Mouse (Mus musculus) lung, postnatal 14 days (tissue): Measurements from ENCODE around the gene Khdc3.
A peak's percentile ranks its signal among the peaks of the same experiment; 100 is the strongest.
"Not testable (repeated sequence)": the region's sequence is repeated elsewhere in the genome, so short reads cannot be mapped to it uniquely, and the experiment has no call there.

ENCODE experiments used
- DNase-seq: peaks from one replicate; pipeline ENCODE4 v3.0.0; 2021

Khdc3 gene

GRCm38 (mm10) chr9:73101536-73101935, at the start of gene Khdc3:
Gene Khdc3 (plus strand): TSS chr9:73101836.
- DNase-seq, result no peak

- DNase-seq, result no peak
These were observed 46.2 kb upstream of the Khdc3 start for GRCm38 (mm10) chr9:73055441-73055911.

GRCm38 (mm10) chr9:73059224-73059623, 42.4 kb upstream of the Khdc3 start:
- DNase-seq, result no peak

- no peak for DNase-seq
These were observed 37.9 kb upstream of the Khdc3 start for GRCm38 (mm10) chr9:73063621-73064290.

GRCm38 (mm10) chr9:73067086-73067485, 34.5 kb upstream of the Khdc3 start:
- DNase-seq, result no peak

GRCm38 (mm10) chr9:73068230-73068679, 33.4 kb upstream of the Khdc3 start:
- DNase-seq, result peak; percentile 70

- DNase-seq, result peak; percentile 27
These were observed 32.9 kb upstream of the Khdc3 start for GRCm38 (mm10) chr9:73068688-73069087.

- DNase-seq, result peak; percentile 50
These were observed 30.5 kb upstream of the Khdc3 start for GRCm38 (mm10) chr9:73070971-73071659.

GRCm38 (mm10) chr9:73072426-73072825, 29.2 kb upstream of the Khdc3 start:
- no peak for DNase-seq

- no peak for DNase-seq
These were observed 28.5 kb upstream of the Khdc3 start for GRCm38 (mm10) chr9:73073169-73073568.

- not testable (repeated sequence) for DNase-seq
These were observed 22.3 kb upstream of the Khdc3 start for GRCm38 (mm10) chr9:73079349-73079748.

GRCm38 (mm10) chr9:73079801-73080325, 21.8 kb upstream of the Khdc3 start:
- DNase-seq, result no peak

GRCm38 (mm10) chr9:73082291-73083000, 19.2 kb upstream of the Khdc3 start:
- DNase-seq, result no peak

- DNase-seq, result no peak
These were observed 17.7 kb upstream of the Khdc3 start for GRCm38 (mm10) chr9:73083956-73084355.

- no peak for DNase-seq
These were observed 15.8 kb upstream of the Khdc3 start for GRCm38 (mm10) chr9:73085845-73086244.

GRCm38 (mm10) chr9:73087121-73087520, 14.5 kb upstream of the Khdc3 start:
- DNase-seq, result no peak

GRCm38 (mm10) chr9:73087581-73087980, 14.1 kb upstream of the Khdc3 start:
- DNase-seq, result no peak

- peak; percentile 53 for DNase-seq
These were observed 12.3 kb upstream of the Khdc3 start for GRCm38 (mm10) chr9:73089222-73089920.

- DNase-seq, result no peak
These were observed 11.5 kb upstream of the Khdc3 start for GRCm38 (mm10) chr9:73090121-73090520.

GRCm38 (mm10) chr9:73091747-73092146, 9.9 kb upstream of the Khdc3 start:
- peak; percentile 54 for DNase-seq

- DNase-seq, result no peak
These were observed 7.1 kb upstream of the Khdc3 start for GRCm38 (mm10) chr9:73094580-73094979.

GRCm38 (mm10) chr9:73097898-73098297, 3.7 kb upstream of the Khdc3 start:
- no peak for DNase-seq

- DNase-seq, result no peak
These were observed 545 bp downstream of the Khdc3 start, which contains the start of gene Gm20509 for GRCm38 (mm10) chr9:73102181-73102580. Gene Gm20509 (plus strand): TSS chr9:73102470.
